Mouse (Mus musculus): ENCODE results near the gene Nt5dc1. TPM values are rescaled to one million over a fixed set of nuclear protein-coding genes. Genes with fewer than 3 reads are reported as not detected.

Nt5dc1 gene
- polyA plus RNA-seq (2012; rRNA removed): 3.3 and 4.1 TPM in 2 replicates

GRCm38 (mm10) chr10:34418204-34418756, at the start of gene Nt5dc1:
Nt5dc1 (minus strand) TSS chr10:34418552.

DNA sequence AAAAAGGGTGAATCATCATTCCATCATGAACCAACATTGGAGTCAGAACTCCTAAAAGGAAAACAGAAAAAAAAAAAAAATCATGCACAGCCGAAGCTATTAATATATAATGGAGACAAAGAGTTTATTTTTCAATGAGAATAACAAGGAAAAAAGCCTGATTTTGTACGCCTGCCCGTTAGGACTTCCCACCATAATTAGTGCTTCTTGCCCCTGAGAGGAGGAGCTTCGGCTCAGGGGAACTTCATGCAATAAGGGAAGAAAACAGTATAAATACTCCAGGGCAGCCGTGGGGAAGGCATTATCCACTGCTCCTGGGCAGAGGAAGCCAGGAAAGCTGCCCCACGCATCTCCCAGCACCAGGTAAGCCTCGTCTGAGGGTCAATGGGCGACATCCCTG, 28.7 kb downstream of the Nt5dc1 start, which contains the start of gene Col10a1:
Col10a1 (plus strand) TSS at position 301 of the 400 bp plus-strand sequence.

DNA sequence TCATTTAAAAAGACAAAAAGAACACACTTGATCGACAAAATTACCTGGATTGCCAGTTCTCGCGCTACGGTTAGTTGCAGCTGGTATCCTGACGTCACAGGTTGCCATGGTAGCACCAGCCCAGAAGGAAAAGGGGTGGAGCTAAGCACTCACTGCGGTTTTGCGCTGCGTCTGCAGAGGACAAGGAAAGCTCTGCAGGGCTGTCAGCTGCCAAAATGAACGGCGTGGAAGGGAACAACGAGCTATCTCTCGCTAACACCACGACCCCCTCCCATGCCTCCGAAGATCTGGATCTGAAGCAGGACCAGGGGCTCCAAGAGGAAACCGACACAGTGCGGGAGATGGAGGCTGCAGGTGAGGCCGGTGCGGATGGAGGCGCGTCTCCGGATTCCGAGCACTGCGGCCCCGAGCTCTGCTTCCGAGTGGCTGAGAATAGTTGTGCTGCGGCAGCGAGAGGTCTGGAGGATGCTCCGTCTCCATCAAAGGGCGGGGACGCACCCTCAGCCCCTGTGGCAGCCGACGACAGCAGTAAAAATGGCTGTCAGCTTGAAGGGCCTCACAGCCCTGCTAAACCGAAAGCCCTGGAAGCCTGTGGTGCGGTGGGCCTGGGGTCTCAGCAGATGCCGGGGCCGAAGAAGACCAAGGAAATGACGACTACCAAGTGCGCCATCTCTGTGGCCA, 120.9 kb downstream of the Nt5dc1 start, which contains the start of gene Tspyl4:
Tspyl4 (plus strand) TSS at position 144 of the 681 bp plus-strand sequence.

DNA sequence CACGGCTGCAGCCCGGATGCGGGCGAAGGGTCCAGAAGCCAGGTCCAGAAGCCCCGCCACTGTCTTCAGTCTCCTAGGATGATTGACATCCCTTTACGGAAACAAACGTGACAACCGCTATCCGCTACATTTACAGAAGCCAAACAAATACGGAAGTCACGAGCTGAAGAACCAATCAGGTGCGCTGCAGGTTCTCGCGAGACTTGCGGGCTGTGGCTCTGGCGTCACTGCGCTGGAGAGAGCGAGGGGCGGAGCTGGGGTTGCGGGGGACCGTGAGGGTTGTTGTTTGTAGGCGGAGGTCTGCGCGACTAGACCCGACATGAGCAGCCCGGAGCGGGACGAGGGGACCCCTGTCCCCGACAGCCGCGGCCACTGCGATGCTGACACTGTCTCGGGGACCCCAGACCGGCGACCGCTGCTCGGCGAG, 136.4 kb downstream of the Nt5dc1 start, which contains the start of gene Tspyl1:
Tspyl1 (plus strand) TSS at position 229 of the 427 bp plus-strand sequence.

Other genes with a start within 250 kb of the Nt5dc1 start
- gene Dse, start 210.8 kb downstream of the Nt5dc1 start, polyA plus RNA-seq (2012; rRNA removed): 2.8 and 3.7 TPM in 2 replicates
- 10.2 and 12.1 TPM in 2 replicates for gene Tspyl1, start 136.4 kb downstream of the Nt5dc1 start, polyA plus RNA-seq (2012; rRNA removed)
- gene Tspyl4, start 121.1 kb downstream of the Nt5dc1 start, polyA plus RNA-seq (2012; rRNA removed): 0.36 and 0.46 TPM in 2 replicates
- not detected in 2 replicates for gene Col10a1, start 28.6 kb downstream of the Nt5dc1 start, polyA plus RNA-seq (2012; rRNA removed)
- gene Frk, start 64.8 kb upstream of the Nt5dc1 start, polyA plus RNA-seq (2012; rRNA removed): 0.51 and 0.60 TPM in 2 replicates